Mouse (Mus musculus) activated CD4-positive, CD25-positive, alpha-beta regulatory T cell, adult 4 months (primary cell): ENCODE measurements around the gene Ntan1. TPM values are rescaled to one million over a fixed set of nuclear protein-coding genes. Genes with fewer than 3 reads are reported as not detected.
A peak's percentile ranks its signal among the peaks of the same experiment; 100 is the strongest.
"Not testable (repeated sequence)": the region's sequence is repeated elsewhere in the genome, so short reads cannot be mapped to it uniquely, and the experiment has no call there.

Experiments
- ATAC-seq: one replicate; pipeline ENCODE4 v1.8.0; 2017
- polyA plus RNA-seq, 2 experiments: library from polyadenylated mRNA; unstranded; fragments of 100-300 nt; shearing (Covaris generic); gene quantifications; one replicate each; pipeline ENCODE4 v1.2.1; 2017

Ntan1 gene
- polyA plus RNA-seq = 100 to 1,000 TPM; 156 to 160 TPM

GRCm38 (mm10) chr16:13818560-13819393, at the start of gene Ntan1:
Ntan1 (plus strand) TSS chr16:13818845.
- peak; percentile 83 for ATAC-seq

DNA sequence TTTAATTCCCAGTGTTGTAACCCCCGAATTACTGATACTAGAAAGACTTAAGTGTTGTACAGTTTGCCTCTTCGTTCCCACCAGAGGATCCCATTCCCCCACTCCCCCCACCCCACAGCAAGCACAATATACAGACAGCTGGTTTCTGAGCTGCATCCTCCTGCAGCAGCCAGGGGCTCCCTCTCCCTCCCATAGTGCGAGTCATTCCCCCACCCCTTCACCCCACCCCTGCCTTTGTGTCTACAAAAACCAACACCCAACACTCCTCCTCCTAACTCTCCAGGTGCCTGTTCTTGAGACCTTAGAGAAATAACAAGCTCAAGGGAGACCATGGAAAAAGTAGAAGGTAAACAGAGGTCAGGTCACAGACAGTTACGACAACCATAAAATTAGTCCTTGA, 47.0 kb upstream of the Ntan1 start:
- ATAC-seq = not testable (repeated sequence)

GRCm38 (mm10) chr16:13772051-13772450, 46.6 kb upstream of the Ntan1 start:
- not testable (repeated sequence) for ATAC-seq

DNA sequence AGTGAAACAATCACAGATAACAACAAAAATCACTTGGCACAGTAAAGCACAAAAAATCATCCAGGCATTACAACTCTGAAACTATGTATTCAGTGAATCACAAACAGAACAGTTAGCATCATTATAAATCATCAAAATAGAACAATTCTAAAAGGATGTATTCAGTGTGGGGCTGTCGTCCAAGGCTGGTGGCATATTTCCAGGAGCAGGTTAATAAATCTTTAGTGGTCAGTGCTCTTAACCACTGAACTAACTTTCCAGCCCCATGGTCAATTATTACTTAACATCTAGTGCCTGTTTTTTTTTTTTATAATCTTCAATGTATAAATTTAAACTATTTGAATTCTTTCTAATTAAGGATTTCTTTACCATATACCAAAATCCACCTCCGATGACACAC, 44.6 kb upstream of the Ntan1 start:
- ATAC-seq = not testable (repeated sequence)

DNA sequence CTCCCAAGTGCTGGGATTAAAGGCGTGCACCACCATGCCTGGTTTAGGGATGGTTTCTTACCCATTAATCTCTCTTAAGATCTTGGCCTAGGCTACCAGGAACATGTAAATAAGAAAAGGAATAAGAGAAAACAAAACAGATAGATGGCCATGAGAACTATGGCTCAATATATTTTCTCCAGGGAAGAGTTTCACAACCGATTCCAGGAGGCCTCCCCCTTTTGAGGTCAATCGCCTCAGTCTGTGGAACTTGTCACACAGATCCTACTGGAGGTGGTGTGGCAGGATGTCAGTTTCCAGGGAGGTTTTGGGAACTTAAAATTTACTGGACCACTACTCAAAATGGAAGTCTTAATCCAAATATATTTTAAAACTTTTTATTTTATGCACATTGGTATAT, 44.0 kb upstream of the Ntan1 start:
- not testable (repeated sequence) for ATAC-seq

- ATAC-seq = peak; percentile 99
Measured at GRCm38 (mm10) chr16:13780353-13781036, 38.1 kb upstream of the Ntan1 start, which contains the start of gene Rrn3. Rrn3 (plus strand) TSS chr16:13780708.

DNA sequence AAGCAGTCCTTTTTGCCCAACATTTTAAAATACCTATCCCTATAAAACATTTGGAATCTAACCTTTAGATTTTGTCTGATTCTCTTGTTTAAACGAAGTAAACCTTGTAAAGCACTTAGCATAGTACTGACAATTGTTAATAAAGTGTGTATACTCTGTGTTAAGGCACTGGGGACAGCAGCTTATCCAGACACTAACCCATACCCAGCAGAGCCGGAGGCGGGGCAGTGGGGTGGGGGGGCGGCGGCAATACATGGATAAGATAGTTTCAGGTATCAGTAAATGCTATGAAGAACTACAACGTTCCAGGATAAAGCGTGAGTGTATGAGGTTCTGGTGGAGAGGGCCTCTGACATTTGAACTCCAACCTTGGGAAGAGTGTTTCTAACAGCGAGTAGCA, 37.4 kb upstream of the Ntan1 start:
- no peak for ATAC-seq

- no peak for ATAC-seq
Measured at GRCm38 (mm10) chr16:13785932-13786331, 32.7 kb upstream of the Ntan1 start.

DNA sequence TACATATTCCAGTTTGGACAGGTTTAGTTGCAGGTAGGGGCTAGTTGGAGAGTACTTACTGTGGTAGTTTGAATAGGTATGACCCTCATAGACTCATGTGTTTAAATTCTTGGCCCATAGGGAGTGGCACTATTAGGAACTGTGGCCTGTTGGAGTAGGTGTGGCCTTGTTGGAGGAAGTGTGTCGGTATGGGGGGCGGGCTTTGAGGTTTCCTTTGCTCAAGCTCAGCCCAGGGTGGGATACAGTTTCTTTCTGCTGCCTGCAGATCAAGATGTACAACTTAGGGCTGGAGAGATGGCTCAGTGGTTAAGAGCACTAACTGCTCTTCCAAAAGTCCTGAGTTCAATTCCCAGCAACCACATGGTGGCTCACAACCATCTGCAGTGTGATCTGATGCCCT, 25.2 kb upstream of the Ntan1 start:
- ATAC-seq = not testable (repeated sequence)

GRCm38 (mm10) chr16:13796746-13797175, 21.9 kb upstream of the Ntan1 start:
- ATAC-seq = peak; percentile 80

DNA sequence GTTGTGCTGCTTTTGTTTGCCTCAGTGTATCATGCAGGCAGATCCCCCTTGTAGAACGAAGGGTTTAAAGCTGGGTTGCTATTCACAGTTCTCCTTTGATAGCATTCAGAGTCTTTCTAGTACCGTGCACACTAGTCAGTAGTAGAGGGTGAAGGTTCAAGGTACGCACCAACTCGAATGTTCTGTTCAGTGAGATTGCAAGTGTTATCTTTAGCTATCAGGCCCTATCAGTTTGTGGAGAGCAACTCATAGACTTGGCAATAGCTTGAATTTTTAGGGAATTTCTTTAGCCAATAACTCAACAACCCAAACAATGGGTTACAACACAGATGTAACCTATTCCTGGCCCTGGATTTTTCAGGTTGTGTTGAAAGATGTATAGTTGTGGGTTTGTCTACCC, 17.4 kb upstream of the Ntan1 start:
- no peak for ATAC-seq

- no peak for ATAC-seq
Measured at GRCm38 (mm10) chr16:13804666-13805065, 14.0 kb upstream of the Ntan1 start.

GRCm38 (mm10) chr16:13807616-13808015, 11.0 kb upstream of the Ntan1 start:
- ATAC-seq = no peak

- no peak for ATAC-seq
Measured at GRCm38 (mm10) chr16:13808410-13808809, 10.2 kb upstream of the Ntan1 start.

- ATAC-seq = no peak
Measured at GRCm38 (mm10) chr16:13812152-13812551, 6.5 kb upstream of the Ntan1 start.

GRCm38 (mm10) chr16:13813200-13813599, 5.4 kb upstream of the Ntan1 start:
- no peak for ATAC-seq

GRCm38 (mm10) chr16:13819394-13819743, 724 bp downstream of the Ntan1 start:
- peak; percentile 52 for ATAC-seq

DNA sequence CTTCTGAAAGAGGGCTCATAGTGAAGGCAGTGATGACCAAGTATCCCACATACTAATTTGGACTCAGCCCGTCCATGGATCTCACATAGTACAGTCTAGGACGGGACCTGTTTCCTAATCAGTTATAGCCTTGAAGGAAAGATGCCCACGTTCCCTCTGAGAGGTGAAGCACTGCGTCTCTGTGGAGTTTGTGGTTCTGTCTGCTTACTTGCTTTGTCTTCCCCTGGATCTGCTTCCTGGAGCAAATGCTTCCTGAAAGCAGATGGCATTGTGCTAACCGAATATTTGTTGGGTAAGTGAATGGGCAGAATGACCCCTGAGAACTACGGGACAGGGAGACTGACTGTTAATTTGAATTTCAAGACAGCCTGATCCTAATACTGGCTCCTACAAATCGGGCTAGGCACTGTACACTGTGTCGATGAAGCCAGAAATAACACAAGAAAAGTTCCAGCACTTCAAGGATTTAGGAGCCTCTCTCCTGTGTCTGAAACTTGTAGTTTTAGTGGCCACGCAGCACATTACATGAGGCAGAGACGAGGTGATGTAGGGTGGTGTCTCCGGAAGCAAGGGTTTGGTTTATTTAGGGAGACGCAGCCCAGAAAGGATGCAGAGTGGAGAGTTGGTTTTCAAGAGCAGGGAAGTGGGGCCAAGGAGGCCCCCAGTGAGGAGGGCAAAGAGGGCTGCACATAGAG, 1.3 kb downstream of the Ntan1 start:
- no peak for ATAC-seq

GRCm38 (mm10) chr16:13820771-13821170, 2.1 kb downstream of the Ntan1 start:
- ATAC-seq = no peak

DNA sequence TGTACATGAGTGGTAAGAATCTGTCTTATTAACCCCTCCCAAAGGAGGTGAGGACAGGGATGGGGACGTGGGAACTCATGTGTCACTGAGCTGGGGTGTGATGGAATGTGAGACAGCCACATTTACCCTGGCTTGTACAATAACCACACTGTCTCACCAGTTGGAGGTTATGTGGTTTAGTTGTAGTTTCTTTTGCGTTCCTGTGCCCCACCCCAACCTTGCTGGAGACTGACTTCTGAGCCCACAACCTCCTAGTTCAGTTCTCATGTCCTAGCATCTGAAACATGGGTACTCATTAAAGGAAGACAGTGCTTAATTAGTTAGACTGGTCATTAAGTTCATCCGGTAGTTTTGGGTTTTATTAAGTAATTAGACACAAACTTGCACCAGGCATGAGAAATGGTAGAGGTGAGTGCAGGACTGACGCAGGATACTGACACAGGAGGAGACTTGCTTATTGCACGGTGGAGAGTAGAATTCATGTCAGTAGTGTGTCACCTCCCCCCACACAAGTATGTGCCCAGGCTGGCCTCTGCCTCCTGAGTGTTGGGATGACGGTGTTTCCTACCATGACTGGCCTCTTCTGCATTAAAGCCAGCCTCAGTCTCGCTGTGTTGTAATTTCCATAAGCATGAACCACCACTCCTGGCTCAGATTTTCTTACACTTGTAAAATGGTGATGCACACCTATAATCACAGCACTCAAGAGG, 7.3 kb downstream of the Ntan1 start:
- no peak for ATAC-seq

DNA sequence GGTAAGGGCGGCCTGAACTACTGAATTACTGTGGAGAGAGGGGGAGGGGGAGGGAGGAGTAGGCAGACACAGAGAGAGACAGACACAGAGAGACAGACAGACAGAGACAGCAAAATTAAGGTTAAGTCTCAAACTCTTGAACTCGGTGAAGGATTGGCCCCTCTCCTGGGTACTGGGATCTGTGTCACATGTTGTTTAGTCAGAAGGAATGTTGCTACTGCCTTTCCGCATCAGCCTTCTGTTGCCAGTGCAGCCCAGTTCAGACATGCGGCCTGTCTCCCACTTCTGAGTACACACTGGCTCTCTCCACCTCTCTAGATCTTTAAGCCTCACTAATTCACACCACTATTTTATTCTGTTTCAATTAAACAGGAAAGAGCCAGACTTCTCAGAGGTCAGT, 7.9 kb downstream of the Ntan1 start:
- no peak for ATAC-seq

DNA sequence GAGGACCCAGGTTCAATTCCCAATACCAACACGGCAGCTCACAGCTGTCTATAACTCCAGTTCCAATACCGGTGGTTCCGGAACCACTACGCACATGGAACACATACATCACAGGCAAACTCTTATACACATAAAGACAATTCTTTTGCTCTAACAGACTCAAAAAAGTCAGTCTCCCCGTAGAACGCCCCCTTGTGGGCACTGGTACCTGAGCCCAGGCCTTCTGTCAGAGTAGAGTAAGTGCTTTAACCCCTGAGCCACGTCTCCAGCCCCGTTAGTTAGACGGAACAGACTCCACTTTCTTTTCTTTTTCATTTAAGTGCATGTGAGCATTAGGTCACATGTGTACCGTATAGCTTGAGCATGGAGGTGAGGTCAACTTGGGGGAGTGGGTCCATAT, 11.8 kb downstream of the Ntan1 start:
- ATAC-seq = no peak

- ATAC-seq = no peak
Measured at GRCm38 (mm10) chr16:13831606-13832005, 13.0 kb downstream of the Ntan1 start.
